Mouse (Mus musculus): ENCODE results near the gene Mindy4. TPM values are rescaled to one million over a fixed set of nuclear protein-coding genes. Genes with fewer than 3 reads are reported as not detected.
A peak's percentile ranks its signal among the peaks of the same experiment; 100 is the strongest.

The Mindy4 gene
- total RNA-seq, 2 experiments from 2014 or later: 2.6 to 3.7 TPM

DNA sequence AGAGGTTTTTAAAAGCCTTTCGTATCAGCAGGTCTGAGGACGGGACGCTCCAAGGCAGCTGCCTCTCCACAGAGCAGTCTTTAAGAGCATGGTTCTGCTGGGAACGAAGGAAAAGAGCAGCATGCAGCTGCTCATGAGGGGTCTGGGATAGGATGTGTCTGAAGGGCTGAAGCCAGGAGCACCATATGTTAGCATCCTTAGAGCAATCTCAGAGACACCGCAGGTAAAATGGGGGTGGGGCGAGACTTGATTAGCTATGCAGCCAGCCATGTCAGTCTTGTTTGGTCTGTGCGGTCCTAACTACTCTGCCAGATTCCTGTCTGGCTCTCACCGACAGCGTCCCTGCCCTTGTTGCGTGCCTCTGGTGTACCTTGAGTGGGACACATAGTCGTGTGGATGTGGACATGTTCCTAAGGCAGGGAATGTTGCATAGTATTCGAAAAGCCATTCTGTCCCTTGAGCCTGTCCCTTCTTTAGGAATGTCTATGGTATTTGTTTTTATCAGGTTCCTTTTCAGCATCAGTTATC is 43.8 kb downstream of the Mindy4 start:
- intact Hi-C loops (cut with DNase I; ENCODE audit: low total_unique reads): no loop called here
- DNase-seq: no peak

DNA sequence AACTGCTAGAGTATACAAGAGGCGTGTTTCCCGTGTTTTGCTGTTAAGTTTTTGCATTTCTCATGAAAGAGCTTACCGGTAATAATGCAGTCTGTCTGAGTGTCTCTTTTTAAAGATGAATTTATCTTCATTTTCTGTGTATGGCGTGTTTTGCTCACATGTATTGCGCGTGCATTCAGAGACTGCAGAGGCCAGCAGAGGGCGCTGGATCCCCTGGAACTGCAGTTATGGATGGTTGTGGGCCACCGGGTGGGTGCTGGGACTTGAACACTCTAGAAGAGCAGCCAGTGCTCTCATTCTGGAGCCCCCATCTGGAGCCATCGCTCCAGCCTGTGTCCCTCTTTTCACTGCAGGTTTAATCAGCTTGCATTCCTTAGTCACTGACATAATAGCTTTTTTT is 46.1 kb downstream of the Mindy4 start:
- intact Hi-C loops (cut with DNase I; ENCODE audit: low total_unique reads): no loop called here
- DNase-seq: no peak

DNA sequence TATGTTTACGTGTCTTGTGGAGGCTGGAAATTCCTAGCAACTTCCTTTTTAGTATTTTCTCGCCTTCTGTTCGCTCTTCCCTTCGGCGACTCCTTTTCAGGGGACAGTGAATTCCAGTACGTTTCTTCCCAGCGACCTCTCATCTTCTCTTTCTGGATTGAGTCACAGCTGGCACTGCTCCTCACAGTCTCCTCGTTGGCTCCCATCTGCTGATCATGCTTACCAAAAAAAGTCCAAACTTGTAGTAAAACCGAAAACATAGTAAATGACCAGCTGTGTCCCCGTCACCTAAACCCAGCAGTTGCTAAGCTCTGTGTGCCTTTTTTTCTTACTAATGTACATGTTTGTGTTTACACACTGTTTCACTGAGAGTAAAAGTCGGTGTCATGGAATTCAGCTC is 47.6 kb downstream of the Mindy4 start:
- intact Hi-C loops (cut with DNase I; ENCODE audit: low total_unique reads): no loop called here
- peak; percentile 38 for DNase-seq

DNA sequence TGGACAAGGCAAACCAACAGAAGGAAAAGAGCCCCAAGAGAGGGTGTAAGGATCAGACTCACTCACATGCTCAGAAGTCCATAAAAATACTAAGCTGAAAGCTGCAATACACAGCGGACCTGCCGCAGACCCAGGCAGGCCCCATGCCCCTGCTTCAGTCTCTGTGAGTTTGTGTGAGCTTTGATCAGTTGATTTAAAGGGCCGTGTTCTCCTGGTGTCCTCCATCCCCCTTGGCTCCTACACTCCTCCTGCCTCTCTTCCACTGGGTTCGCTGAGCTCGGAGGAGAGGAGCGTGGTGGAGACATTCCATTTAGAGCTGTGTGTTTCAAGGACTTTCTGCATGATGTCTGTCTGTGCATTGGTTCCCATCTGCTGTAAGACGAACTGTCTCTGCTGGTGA is 48.4 kb downstream of the Mindy4 start:
- intact Hi-C loops (cut with DNase I; ENCODE audit: low total_unique reads): no loop called here

DNA sequence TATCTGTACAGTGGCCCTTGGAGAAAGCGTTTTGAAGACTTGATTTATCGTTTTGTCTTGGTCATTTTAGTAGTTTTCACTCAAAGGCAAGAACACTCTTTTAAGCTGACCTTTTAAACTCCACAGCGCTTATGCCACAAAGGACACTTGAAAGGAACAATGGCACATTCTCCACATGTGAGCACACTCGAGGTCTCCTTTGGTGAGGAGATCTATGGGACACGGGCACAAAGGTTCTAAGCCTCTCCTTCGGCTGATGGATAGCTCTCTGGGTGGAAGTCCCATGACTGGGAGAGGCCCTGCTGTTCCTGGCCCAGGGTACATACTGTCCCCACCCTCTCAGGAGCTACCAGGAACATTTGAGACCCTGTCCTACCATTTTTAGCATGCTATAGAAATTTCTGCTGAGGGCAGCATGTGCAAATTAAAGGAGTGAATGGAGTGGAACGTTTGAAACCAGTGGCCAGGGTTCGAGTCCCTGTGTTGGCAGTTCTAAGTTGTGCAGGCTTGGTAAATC is 49.6 kb downstream of the Mindy4 start:
- no peak for DNase-seq
- intact Hi-C loops (cut with DNase I; ENCODE audit: low total_unique reads): no loop called here

More for the DNA sequence above, 48.4 kb downstream of the Mindy4 start:
- DNase-seq: no peak

DNA sequence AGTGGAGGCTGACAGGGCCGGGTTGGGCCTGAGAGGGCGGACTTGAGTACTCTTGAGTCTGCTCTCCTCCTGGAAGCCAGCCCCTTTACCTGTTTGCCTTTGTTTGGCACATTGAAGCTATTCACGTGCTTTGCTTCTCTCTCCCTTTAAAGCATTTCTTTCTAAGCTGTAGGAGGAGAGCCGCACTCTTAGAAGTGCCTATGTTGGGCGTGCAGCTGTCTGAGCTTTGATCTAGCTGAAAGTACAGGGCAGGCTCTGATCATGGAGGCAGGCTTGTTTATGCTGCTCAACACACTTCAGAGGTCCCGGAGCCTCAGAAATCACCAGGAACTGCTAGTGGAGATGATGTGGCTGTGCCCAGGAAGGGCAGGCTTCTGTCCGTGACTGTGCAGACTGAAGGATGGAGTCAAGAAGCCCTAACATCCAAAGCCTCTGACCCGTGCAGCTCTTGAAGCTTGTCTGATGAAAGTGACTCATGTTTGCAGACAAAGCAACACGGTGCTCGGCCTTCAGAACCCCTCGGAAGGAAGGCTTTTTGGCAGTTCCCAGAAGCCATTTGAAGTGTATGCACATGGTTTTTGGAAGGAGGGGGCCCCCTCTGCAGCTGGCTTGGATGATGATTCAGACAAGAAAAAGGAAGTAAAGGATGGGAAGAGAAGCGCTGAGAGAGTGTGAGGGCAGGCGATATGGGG is 53.5 kb downstream of the Mindy4 start:
- intact Hi-C loops (cut with DNase I; ENCODE audit: low total_unique reads): no loop called here

DNA sequence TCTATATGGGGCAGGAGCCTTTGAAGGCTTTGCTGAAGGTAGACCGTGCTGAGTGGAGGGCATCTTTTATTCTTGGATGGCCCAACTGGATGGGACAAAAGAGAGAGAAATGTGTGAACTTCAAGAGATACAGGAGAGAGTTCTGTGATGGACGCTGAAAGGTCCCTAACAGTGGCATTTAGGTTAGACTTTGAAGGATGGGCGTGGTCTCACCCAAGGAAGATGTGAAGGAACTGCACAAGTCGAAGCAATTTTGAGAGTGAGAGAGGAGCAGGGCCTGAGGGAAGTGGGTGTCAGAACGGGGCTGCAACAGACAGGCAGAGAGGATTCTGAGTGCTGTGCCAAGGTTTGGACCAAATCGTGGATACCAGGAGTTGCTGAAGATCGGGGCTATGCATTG is 54.1 kb downstream of the Mindy4 start:
- intact Hi-C loops (cut with DNase I; ENCODE audit: low total_unique reads): no loop called here
- DNase-seq: no peak

More for the DNA sequence above, 53.5 kb downstream of the Mindy4 start:
- DNase-seq: no peak

DNA sequence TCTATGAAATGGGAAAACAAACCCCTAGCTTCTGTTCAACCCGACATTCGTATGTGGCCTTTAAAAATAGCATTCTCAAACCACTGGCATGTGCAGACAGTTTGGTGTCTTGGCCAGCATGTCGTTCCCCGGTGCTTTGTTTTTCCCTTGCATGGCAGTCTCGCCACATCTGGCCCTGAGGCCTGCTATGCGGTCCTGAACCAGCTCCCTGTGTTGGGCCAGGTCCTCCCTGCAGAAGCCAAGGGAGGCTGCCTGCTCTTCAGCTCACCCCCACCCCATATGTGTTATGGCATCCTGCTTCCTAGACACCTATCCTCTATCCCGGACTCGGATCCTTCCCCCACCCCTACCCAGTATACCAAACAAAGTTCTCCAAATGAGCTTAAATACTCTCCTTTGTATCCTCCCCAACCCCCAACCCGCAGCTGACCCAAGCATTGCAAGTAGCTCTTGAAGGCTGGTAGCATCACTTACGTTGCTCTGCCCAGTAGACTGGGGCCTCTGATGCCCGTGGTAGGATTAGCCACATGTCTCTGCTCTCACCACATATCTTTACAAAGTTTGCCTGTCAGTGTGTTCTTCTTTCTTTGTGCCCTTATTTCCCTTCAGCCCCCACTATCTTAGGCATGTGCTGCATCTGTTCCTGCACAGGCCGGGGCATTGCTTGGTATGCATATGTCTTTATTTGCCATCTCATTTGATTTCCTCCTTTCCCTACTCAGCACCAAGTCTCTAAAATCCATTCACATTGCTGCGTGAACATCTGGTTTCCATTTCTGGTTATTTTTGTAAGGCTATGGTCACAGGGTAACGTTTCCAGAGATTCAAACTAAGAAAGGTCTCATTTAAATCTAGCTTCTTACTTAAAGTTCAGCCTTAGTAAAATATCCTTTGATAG is 55.5 kb downstream of the Mindy4 start:
- no peak for DNase-seq
- intact Hi-C loops (cut with DNase I; ENCODE audit: low total_unique reads): no loop called here

DNA sequence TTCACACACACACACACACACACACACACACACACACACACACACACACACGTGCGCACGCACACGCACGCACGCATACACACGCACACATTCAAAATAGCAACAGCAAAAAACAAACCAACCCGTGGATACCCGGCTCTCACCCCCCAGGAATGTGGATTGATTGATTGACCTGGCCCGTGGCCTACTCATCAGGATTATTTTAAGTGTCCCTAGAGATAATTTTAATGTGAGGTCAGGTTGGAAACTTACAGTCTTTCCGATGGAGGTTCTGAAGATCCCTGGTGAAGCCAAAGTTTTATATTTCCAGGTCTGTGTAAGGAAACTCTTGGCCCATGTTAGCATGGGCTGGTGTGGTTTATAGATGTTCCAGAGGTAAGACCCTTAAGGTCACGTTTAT is 59.0 kb downstream of the Mindy4 start:
- DNase-seq: no peak
- intact Hi-C loops (cut with DNase I; ENCODE audit: low total_unique reads): no loop called here

DNA sequence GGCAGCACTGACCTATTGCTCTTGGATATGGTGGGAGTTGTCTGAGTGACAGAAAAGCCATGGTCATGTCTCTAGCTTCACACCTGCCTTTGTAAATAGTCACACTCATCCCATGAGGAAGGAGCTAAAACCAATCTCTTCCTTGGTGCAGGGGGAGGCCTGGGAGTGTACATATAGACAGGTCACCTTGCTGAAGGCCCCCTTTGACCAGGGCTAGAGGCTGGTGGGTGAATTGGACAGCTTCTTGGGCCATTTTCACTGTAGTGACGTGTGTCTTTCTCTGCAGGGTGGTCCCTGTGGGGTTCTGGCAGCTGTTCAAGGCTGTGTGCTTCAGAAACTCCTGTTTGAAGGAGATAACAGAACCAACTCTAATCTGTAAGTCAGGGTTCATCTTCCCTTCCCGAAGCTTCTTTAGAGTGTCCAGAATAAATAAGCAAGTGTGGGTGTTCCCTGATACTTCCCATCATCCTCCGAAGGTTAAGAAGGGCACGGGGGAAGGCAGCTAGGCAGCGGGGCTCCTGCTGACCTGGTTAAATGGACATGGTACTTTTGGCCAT is 60.4 kb downstream of the Mindy4 start:
- intact Hi-C loops (cut with DNase I; ENCODE audit: low total_unique reads): no loop called here
- no peak for DNase-seq

DNA sequence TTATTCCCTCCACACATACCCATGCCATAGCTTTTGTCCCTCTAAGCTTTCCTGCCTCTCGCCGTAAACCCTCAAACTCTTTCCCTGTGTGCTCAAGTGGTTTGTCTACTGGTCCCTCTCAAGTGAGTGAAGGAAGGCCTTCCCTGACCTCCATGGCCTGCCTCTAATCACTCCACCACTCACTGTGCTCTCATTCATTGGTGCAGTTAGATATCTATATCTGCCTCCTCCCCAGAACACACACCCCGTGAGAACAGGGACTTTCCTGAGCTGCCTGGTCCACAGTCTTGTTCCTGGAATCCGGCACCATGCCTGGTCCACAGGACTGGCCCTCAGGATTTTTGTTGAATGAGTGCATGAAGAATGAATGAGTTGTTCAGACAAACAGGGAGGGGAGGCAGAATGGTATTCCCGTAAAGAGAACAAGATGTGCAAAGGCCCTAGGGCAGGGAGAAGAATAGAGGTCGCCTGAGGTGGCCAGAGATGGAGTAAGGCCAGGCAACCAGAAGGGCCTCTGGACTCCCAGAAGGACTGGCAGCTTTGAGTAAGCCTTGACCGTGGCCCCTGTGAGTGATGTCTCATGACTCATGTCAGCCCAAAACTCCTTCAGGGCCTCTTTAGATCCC is 61.7 kb downstream of the Mindy4 start:
- DNase-seq: no peak
- intact Hi-C loops (cut with DNase I; ENCODE audit: low total_unique reads): no loop called here

DNA sequence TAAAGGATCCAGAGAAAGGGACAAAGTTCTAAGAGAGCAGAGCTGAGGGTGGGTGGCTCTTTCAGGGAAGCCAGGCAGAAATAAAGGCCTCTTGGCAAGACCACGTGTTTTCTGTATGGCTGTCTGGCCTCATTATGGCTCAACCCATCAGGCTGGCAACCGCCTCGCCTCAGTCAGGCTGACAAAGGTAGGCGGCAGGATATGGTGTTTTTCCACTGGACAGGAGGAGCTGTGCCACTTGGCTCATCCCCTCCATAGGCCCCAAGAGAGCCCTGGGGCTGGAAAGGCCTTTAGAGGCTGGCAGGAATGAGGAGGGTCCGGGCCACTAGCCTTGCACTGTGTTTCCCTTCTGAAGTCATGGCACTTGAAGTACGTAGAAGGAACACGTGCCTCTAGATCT is 69.8 kb downstream of the Mindy4 start:
- intact Hi-C loops (cut with DNase I; ENCODE audit: low total_unique reads): no loop called here
- no peak for DNase-seq

DNA sequence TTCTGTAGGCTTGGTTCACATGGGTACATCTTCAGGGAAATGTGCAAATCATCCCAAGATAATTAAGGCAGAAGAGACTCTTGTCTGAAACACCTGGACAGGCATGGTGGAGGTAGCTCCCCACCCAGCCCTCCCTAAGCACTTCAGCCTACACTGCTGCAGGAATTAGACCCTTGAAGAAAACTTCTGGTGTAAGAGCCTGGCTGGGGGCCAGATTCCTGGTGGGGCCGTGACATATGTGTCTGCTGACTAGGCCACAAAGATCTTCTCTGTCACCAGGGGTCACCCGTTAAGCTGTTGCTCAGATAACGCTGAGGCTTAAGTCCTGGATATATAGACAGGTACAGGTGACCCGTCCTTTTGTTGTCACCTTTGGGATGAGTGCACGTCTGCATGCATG is 70.3 kb downstream of the Mindy4 start:
- DNase-seq: no peak
- intact Hi-C loops (cut with DNase I; ENCODE audit: low total_unique reads): no loop called here

DNA sequence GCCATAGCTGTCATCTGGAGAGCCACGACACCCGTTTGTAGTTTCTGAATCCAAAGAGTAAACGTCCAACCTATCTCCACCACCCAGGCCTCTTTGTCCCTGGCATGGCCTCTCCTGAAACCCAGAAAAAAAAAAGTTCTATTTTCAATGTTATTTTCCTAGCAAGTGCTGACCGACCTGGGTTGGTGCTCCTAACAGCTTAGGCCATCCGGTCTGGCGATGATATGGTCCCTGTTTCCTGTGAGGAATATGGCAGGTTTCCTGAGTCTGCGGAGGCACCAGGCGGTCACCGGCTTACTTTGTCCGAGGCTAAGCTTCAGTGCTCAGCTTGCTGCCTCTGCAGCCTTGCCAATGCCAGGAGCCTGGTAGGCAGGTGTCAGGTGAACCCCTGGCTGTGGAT is 71.8 kb downstream of the Mindy4 start:
- intact Hi-C loops (cut with DNase I; ENCODE audit: low total_unique reads): no loop called here
- no peak for DNase-seq

DNA sequence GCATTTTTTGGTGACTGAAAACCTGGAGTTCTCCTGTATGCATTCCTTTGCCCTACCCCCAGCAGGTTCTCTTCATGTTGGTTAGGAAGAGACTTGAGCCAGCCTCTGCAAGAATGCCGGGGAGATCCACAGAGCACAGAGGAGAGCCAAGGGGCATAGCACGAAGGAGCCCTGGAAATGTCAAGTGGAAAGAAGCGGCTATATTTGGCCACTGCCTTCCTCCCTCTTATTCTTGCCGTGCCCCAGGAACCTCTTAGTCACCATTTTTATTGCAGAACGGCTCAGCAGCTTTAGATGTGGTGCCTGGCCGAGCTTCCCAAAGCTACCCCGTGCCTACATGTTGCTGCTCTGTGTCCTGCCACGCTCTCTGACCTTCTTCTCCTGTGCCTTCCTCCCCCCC is 72.6 kb downstream of the Mindy4 start:
- intact Hi-C loops (cut with DNase I; ENCODE audit: low total_unique reads): no loop called here
- DNase-seq: peak; percentile 22

DNA sequence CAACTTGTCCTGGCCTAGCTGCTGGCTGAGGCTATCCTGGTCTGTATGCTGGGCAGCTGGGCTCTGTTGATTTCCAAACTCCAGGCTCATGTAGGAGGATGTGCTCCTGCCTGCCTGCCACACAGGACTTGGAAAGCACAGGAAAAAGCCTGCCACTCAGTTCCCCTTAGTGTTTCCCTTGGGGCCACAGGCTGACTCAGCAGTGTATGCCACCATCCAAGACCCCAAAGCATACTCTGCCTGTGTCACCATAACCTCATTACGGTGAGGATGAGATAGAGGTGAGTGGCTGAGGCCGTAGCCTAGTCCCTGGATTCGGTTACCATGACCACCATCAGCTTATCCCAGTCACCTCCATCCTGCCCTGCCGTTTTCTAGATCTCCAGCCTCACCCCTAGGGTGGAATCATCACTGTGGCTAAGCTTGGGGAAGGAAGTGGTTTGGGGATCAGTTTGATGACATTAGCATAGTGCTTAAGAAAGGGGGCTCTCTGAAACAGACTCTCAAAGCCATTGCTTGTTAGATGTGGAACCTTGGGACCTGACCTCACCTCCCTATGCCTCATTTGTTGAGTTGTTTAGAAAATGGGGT is 73.6 kb downstream of the Mindy4 start:
- intact Hi-C loops (cut with DNase I; ENCODE audit: low total_unique reads): no loop called here
- DNase-seq: no peak

DNA sequence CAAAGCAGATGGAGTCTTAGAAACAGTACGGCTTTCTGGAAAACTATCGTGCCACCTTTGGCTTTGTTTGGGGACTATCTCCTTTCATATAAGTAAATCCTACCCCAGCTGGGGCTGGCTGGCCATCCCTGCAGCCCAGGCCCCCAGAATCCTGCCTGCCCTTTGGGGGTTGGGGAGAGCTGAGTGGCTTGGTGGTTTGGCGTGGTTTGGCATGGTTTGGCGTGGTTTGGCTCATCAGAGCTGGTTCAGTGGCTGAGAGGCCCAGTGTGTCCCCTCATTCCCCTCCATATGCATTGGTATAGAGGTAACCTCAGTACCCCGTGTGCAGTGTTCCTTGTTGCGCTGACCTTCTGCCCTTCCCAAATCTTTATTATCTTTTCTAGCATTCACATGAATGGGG is 74.9 kb downstream of the Mindy4 start:
- DNase-seq: no peak
- intact Hi-C loops (cut with DNase I; ENCODE audit: low total_unique reads): no loop called here

DNA sequence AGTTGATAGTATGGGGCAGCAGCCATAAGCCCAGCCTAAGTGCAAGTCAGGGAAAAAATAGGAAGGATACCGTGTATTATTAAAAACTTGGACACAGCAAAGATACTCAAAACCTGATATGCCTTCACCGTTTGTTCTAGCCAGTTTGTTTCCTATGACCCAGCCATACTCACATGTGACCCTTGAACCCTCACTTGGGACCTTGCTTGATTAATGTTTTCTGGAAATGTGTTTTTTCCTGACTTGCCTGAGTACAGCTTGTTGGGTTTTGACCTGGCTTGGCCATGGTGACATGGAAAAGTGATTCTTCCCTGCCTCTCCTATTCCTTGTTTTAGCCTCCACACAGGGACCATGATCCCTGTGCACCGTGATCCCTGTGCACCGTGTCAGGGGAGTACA is 75.3 kb downstream of the Mindy4 start:
- intact Hi-C loops (cut with DNase I; ENCODE audit: low total_unique reads): no loop called here
- no peak for DNase-seq

DNA sequence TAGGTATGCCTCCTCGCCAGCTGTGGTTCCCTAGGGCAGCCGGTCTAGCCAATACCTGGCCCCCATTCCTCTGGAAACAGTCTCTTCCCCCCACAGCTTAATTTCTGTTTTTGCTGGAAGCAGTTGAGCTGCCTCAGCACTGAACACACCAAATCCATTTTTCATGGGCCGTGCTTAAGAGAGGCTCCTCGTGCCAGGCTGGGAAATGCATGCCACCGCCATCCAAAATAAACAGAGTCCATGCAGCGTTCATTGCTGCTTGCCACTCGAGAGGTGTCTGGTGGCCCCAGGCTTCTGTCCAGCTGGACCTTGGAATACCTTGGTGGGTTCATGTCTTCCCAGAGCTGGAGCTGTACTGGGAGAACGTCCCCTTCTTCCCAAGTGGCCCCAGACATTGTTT is 77.8 kb downstream of the Mindy4 start:
- intact Hi-C loops (cut with DNase I; ENCODE audit: low total_unique reads): no loop called here

DNA sequence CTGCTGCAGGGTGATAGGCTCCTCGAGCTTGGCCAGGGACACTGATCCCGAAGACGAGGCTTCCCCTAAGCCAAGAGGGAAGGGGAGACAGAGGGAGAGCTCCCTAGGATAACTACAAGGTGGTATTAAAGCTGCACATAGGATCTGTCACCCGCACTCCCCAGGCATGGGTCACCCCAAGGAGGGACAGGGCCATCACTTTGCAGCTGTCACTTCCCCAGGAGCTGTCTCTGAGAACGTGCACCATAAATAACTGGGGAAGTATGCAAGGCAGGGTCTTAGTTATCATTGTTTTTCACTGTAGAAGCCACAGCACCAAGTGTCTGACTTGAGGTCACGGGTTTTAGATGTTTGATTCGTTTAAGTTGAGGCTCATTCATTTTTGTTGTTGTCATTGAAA is 78.5 kb downstream of the Mindy4 start:
- intact Hi-C loops (cut with DNase I; ENCODE audit: low total_unique reads): no loop called here
- DNase-seq: no peak

More for the DNA sequence above, 77.8 kb downstream of the Mindy4 start:
- DNase-seq: no peak
